Mouse (Mus musculus) liver, embryonic 18 days (tissue): ENCODE results near the gene Tmprss11g. TPM values are rescaled to one million over a fixed set of nuclear protein-coding genes. Genes with fewer than 3 reads are reported as not detected.

ENCODE experiments used
- polyA plus RNA-seq: library from polyadenylated mRNA; depleted of rRNA; stranded (reverse); fragments of >200 nt; gene quantifications from 2 replicates; pipeline ENCODE4 v1.2.3, GENCODE M21; 2012; rRNA removed

Tmprss11g gene
- polyA plus RNA-seq = not detected in 2 replicates

GRCm38 (mm10) chr5:86518500-86518899, at the start of gene Tmprss11g:
Gene Tmprss11g (minus strand): TSS chr5:86518600.

GRCm38 (mm10) chr5:86468890-86469289, 49.5 kb downstream of the Tmprss11g start, which contains the start of gene Tmprss11a:
Gene Tmprss11a (minus strand): TSS chr5:86468990.

Other genes starting within 250 kb of the Tmprss11g start
- not detected in 2 replicates for gene Tmprss11c, start 229.3 kb downstream of the Tmprss11g start, polyA plus RNA-seq
- not detected in 2 replicates for gene Tmprss11d, start 145.2 kb downstream of the Tmprss11g start, polyA plus RNA-seq
- not detected in 2 replicates for gene Tmprss11a, start 49.6 kb downstream of the Tmprss11g start, polyA plus RNA-seq
- not detected in 2 replicates for gene Tmprss11f, start 113.8 kb upstream of the Tmprss11g start, polyA plus RNA-seq
- not detected in 2 replicates for gene Tmprss11b, start 157.8 kb upstream of the Tmprss11g start, polyA plus RNA-seq
- gene Tmprss11e, start 227.2 kb upstream of the Tmprss11g start, polyA plus RNA-seq = not detected in 2 replicates